Mouse (Mus musculus) ES-Bruce4 (cell line): Measurements from ENCODE around the gene Tat.

Source experiments
- CTCF ChIP-seq: IDR thresholded peaks from one replicate; pipeline ENCODE4 v1.8.1; 2011; ENCODE audit warnings: low read depth, low read length
- EP300 ChIP-seq: IDR thresholded peaks from 2 replicates; pipeline ENCODE4 v1.6.1; 2011; ENCODE audit warnings: low read depth, low read length; ENCODE audit not compliant: insufficient read depth

GRCm38 (mm10) chr8:109983944-109984343, 6.3 kb upstream of the Tat start:
- TF ChIP-seq CTCF, result no peak
- TF ChIP-seq EP300, result no peak
